7 mouse cellular contexts compared by ENCODE assay signal in genomic region chr9:70203267-70204076, GRCm38 (mm10).
"Had no signal": no experiment of that assay in that cellular context is flagged by ENCODE, and none has a peak within 500 bp of the region (broad histone marks: within the 10 kb centered on the region; RNA-seq: fewer than 3 reads in every experiment).

No protein-coding gene starts in this region.

- H3K9me3 ChIP-seq: limb, embryonic 10.5 days; liver, embryonic 15.5 days; midbrain, embryonic 13.5 days had no signal

- DNase-seq: thymus, adult 18-20 months had no signal

- H3K36me3 ChIP-seq: limb, embryonic 10.5 days; liver, embryonic 15.5 days; midbrain, embryonic 13.5 days had no signal

- H3K27ac ChIP-seq: left cerebral cortex, adult 2 months; limb, embryonic 10.5 days; liver, embryonic 15.5 days; midbrain, embryonic 13.5 days had no signal

- H3K4me3 ChIP-seq: left cerebral cortex, adult 2 months; limb, embryonic 10.5 days; liver, embryonic 15.5 days; midbrain, embryonic 13.5 days had no signal

- H3K4me1 ChIP-seq: liver, embryonic 15.5 days had no signal

- H3K4me2 ChIP-seq: liver, embryonic 11.5 days; liver, embryonic 15.5 days; midbrain, embryonic 13.5 days had no signal

- H3K9ac ChIP-seq: liver, embryonic 15.5 days; midbrain, embryonic 13.5 days had no signal

- ATAC-seq: lung, postnatal 0 days; midbrain, embryonic 13.5 days had no signal
